Mouse (Mus musculus) ovary, postnatal 36 days (tissue): ENCODE results near the gene Arfgef2.

Experiments used
- DNase-seq: peaks from one replicate; pipeline ENCODE4 v3.0.0; 2022; ENCODE audit warnings: low spot score, mixed read lengths

The Arfgef2 gene

GRCm38 (mm10) chr2:166806813-166807212 is 1.4 kb downstream of the Arfgef2 start:
- no peak for DNase-seq

- DNase-seq: no peak
Observed at GRCm38 (mm10) chr2:166809499-166809898, 4.1 kb downstream of the Arfgef2 start.

DNA sequence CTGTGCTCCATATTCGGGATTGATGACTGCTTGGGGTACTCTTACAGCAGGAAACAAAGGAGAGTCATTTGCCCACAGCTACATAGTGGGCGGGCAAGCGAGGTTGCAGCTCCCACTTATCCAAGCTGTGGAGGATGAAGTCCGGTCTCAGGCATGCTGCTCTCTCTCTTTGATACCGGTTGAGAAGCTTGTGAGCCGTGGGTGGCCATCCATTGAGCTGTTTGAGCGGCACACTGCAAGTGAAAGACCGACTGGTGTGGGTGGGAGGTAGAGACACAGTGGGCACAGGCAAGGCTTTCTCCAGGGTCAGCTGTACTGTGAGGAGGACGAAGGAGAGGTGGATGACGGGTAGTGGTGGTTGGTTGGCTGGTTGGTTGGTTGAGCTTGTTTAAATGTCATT is 5.4 kb downstream of the Arfgef2 start:
- DNase-seq: no peak

- DNase-seq: no peak
Observed at GRCm38 (mm10) chr2:166818463-166819143, 13.2 kb downstream of the Arfgef2 start.

DNA sequence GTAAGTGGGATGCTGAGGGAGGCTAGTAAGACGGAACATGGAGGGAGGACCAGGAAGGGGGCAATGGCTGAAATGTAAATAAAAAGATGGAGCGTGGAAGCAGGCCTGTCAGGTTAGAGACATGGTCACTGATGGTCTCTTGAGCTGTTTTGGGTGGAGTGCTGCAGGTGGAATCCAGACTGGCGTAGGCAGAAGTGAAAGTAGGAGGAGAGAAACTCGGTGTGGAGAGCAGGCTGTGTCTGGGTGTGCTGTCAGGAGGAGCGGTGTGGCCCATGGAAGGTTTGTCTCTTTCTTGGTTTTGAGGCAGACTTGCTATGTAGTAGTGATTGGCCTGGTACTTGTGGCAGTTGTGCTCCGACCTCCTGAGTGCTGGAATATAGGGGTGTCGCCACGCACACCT is 14.5 kb downstream of the Arfgef2 start:
- DNase-seq: no peak

GRCm38 (mm10) chr2:166820844-166821243 is 15.5 kb downstream of the Arfgef2 start:
- no peak for DNase-seq

- DNase-seq: no peak
Observed at GRCm38 (mm10) chr2:166821406-166821805, 16.0 kb downstream of the Arfgef2 start.

- no peak for DNase-seq
Observed at GRCm38 (mm10) chr2:166822119-166822826, 16.9 kb downstream of the Arfgef2 start.

- no peak for DNase-seq
Observed at GRCm38 (mm10) chr2:166822901-166823300, 17.5 kb downstream of the Arfgef2 start.

DNA sequence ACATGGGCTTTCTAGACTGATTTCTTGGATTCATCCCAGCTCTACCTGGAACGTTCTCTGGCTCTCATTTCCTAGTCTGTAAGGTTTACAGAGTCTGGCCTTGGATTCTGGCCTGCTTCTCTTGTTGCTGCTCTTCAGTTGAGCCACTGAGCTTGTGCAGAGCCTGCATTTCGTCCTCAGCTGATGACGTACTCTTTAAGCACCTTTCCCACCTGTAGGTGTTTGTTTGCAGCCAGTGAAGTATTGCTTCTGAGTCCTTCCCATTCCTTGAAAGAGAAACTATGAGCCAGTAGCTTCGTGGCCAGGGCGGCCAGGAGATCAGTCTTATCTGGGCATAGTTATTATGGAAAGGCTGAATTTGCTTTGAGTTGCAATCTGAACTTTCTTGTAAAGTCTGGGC is 19.0 kb downstream of the Arfgef2 start:
- no peak for DNase-seq

GRCm38 (mm10) chr2:166824998-166825397 is 19.6 kb downstream of the Arfgef2 start:
- DNase-seq: no peak

- DNase-seq: no peak
Observed at GRCm38 (mm10) chr2:166826491-166827224, 21.3 kb downstream of the Arfgef2 start.

- no peak for DNase-seq
Observed at GRCm38 (mm10) chr2:166828306-166828705, 22.9 kb downstream of the Arfgef2 start.

DNA sequence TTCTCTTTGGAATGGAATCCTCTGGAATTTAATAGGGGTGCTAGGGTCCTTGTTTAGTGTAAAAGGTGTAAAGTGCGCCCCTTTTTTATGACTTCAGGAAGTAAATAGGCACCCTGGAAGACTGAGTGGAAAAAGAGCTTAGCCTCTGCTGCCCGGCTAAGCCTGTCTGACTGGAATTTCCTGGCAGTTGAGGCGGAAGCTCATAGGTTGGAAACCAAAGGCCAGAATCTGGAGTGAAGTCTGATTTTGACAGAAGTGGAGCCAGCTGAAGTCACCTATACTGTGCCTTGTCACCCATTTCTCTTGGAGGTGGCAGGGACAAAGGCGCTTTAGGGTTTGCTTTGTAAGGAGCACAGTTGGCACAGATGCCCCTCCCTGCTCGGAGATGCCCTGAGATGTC is 25.0 kb downstream of the Arfgef2 start:
- no peak for DNase-seq

- DNase-seq: no peak
Observed at GRCm38 (mm10) chr2:166834091-166834490, 28.7 kb downstream of the Arfgef2 start.

DNA sequence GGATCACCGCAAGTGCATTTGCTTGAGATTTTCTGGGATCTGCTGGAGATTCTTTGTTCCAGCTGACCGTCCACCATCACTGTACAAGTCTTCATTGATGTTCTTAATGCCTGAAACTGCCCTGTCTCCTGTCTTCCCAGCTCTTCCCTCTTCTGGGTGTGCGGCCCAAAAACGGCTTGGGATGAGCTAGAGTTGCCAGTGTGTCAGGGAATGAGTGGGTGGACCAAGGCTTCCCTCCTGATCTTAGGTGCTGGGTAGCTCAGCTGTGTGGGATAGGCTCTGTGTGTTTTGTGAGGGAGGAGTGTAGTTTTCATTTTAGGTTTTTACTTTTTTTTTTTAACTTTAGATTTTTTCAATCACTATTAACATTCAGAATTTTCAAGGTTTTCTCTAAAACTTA is 29.4 kb downstream of the Arfgef2 start:
- DNase-seq: no peak

DNA sequence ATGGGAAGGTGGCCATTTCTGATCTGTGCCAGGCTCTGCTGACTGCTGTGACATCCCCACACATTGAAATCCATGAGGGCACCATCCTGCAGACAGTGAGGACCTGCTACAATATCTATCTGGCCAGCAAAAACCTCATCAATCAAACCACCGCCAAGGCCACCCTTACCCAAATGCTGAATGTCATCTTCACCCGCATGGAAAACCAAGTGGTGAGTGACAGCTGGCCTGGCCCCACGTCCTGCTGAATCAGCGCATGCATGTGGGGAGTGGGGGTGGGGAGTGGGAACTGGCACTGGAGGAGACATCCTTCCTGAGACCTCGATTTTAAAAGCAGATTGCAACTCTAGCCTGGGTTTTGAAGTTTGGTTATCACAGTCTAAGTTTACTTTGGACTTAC is 30.2 kb downstream of the Arfgef2 start:
- no peak for DNase-seq

DNA sequence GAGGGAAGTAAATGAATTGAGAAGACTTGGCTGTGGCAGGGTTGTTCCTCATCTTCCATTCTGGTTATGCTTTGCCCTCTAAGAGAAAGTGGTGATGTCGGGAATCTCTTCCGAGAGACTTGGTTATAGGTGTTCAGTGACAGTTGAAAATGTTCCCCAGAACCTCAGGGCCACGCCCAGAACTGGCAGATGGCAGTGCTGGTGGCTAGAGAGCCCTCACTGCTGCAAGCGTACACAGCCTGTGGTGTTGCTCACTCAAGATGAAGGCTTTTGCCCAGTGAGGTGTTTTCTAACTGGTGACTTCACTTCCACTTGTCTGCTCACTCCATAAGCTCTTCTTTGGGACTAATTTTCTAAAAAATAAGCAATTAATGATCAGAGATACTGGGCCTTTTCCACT is 36.4 kb downstream of the Arfgef2 start:
- no peak for DNase-seq

DNA sequence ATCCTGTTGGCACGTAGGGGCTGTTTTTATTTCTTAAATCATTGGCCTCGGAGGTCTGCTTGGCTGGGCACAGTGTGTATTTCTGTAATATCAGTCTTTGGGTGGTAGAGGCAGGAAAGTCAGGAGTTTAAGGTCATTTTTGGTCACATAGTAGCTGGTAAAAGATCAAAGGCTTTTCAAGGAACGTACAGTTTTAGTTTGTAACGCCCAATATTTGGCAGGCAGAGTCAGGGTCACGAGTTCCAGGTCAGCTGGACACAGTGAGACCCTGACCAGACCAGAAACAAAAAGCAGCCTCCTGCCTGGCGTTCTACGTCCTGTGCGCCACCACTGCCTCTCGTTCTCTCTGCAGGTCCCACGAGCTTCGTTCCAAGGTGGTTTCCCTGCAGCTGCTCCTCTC is 45.3 kb downstream of the Arfgef2 start:
- DNase-seq: no peak

GRCm38 (mm10) chr2:166852270-166852669 is 46.9 kb downstream of the Arfgef2 start:
- no peak for DNase-seq

DNA sequence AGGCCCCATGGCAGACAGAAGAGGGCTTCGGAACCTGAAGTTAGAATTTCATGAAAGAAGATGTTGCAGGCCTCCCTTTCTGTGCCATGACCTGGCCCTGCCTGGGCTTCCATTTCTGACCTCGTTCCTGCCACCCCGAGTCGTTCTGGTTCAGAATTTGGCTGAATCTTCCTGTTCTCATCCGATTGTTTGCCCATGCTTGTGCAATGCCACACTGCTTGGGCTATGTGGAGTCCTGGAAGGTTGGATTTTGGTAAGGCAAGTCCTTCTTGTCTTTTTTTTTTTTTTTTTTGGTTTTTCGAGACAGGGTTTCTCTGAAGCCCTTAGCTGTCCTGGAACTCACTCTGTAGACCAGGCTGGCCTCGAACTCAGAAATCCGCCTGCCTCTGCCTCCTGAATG is 50.4 kb downstream of the Arfgef2 start:
- DNase-seq: no peak

- DNase-seq: no peak
Observed at GRCm38 (mm10) chr2:166856366-166856765, 51.0 kb downstream of the Arfgef2 start.

- DNase-seq: no peak
Observed at GRCm38 (mm10) chr2:166857118-166857517, 51.7 kb downstream of the Arfgef2 start.
